Mouse (Mus musculus): ENCODE measurements around the gene Syt1.

The Syt1 gene

GRCm38 (mm10) chr10:108733982-108734381 lies 276.8 kb downstream of the Syt1 start:
- no peak for DNase-seq

GRCm38 (mm10) chr10:108728961-108729360 lies 281.8 kb downstream of the Syt1 start:
- DNase-seq: no peak

GRCm38 (mm10) chr10:108726391-108726790 lies 284.4 kb downstream of the Syt1 start:
- DNase-seq: no peak

GRCm38 (mm10) chr10:108724878-108725277 lies 285.9 kb downstream of the Syt1 start:
- DNase-seq: no peak

GRCm38 (mm10) chr10:108710514-108710913 lies 300.3 kb downstream of the Syt1 start:
- no peak for DNase-seq

- no peak for DNase-seq
These were observed 305.1 kb downstream of the Syt1 start for GRCm38 (mm10) chr10:108705658-108706057.

- no peak for DNase-seq
These were observed 309.2 kb downstream of the Syt1 start for GRCm38 (mm10) chr10:108701361-108702128.

GRCm38 (mm10) chr10:108699946-108700345 lies 310.8 kb downstream of the Syt1 start, which contains the start of gene Gm5136:
Gm5136 (minus strand) TSS chr10:108700160.
- no peak for DNase-seq

GRCm38 (mm10) chr10:108697062-108697461 lies 313.7 kb downstream of the Syt1 start:
- DNase-seq: no peak

- no peak for DNase-seq
These were observed 319.8 kb downstream of the Syt1 start for GRCm38 (mm10) chr10:108690954-108691353.

- DNase-seq: no peak
These were observed 324.1 kb downstream of the Syt1 start for GRCm38 (mm10) chr10:108686696-108687095.

GRCm38 (mm10) chr10:108679675-108680390 lies 330.9 kb downstream of the Syt1 start:
- no peak for DNase-seq

GRCm38 (mm10) chr10:108677053-108677452 lies 333.7 kb downstream of the Syt1 start:
- DNase-seq: no peak

GRCm38 (mm10) chr10:108668944-108669343 lies 341.8 kb downstream of the Syt1 start:
- no peak for DNase-seq

GRCm38 (mm10) chr10:108660295-108660694 lies 350.5 kb downstream of the Syt1 start:
- no peak for DNase-seq

- DNase-seq: no peak
These were observed 352.5 kb downstream of the Syt1 start for GRCm38 (mm10) chr10:108658300-108658699.

GRCm38 (mm10) chr10:108657669-108658068 lies 353.1 kb downstream of the Syt1 start:
- no peak for DNase-seq

GRCm38 (mm10) chr10:108656898-108657297 lies 353.9 kb downstream of the Syt1 start:
- DNase-seq: no peak

- no peak for DNase-seq
These were observed 355.7 kb downstream of the Syt1 start for GRCm38 (mm10) chr10:108655074-108655473.

- no peak for DNase-seq
These were observed 358.0 kb downstream of the Syt1 start for GRCm38 (mm10) chr10:108652831-108653230.

- DNase-seq: no peak
These were observed 358.7 kb downstream of the Syt1 start for GRCm38 (mm10) chr10:108652066-108652465.

GRCm38 (mm10) chr10:108649174-108649573 lies 361.6 kb downstream of the Syt1 start:
- no peak for DNase-seq

- DNase-seq: no peak
These were observed 366.9 kb downstream of the Syt1 start for GRCm38 (mm10) chr10:108643915-108644314.

- DNase-seq: no peak
These were observed 372.7 kb downstream of the Syt1 start for GRCm38 (mm10) chr10:108638095-108638494.
